Mouse (Mus musculus) spleen, postnatal 4 days (tissue): ENCODE measurements at regions not wholly inside any gene's neighbourhood (a gene's known extent, or its start where the extent isn't known, plus 50 kb on each side); places are given as distances from the start of the nearest gene placed in this dataset.

Experiments
- DNase-seq, 2 experiments: peaks; one replicate each; pipeline ENCODE4 v3.0.0; 2022; ENCODE audit warnings: low spot score in 2 of 2

GRCm38 (mm10) chr4:53219351-53219750 is 59.7 kb upstream of the Abca1 start:
- DNase-seq: no peak

GRCm38 (mm10) chr4:53218752-53219151 is 59.1 kb upstream of the Abca1 start:
- DNase-seq: no peak

GRCm38 (mm10) chr4:53218291-53218640 is 58.6 kb upstream of the Abca1 start:
- no peak for DNase-seq

GRCm38 (mm10) chr4:53217608-53218290 is 58.1 kb upstream of the Abca1 start:
- peak; percentile 54 to 77 for DNase-seq

- DNase-seq: no peak
These were observed 52.8 kb upstream of the Abca1 start for GRCm38 (mm10) chr4:53212541-53212940.

GRCm38 (mm10) chr4:53210685-53211084 is 51.0 kb upstream of the Abca1 start:
- no peak for DNase-seq
